Mouse (Mus musculus) kidney, adult 18-20 months (tissue): Measurements from ENCODE around the gene Folr2.

Experiments used
- DNase-seq: peaks from one replicate; pipeline ENCODE4 v3.0.0; 2021

Gene Folr2

GRCm38 (mm10) chr7:101866491-101867265 lies 9.7 kb upstream of the Folr2 start:
- DNase-seq, result no peak

- DNase-seq, result no peak
Measured at GRCm38 (mm10) chr7:101863415-101863814, 6.4 kb upstream of the Folr2 start, which contains the start of gene Anapc15. Gene Anapc15 (plus strand): TSS chr7:101863715.

- no peak for DNase-seq
Measured at GRCm38 (mm10) chr7:101862291-101862690, 5.3 kb upstream of the Folr2 start.

GRCm38 (mm10) chr7:101860978-101861377 lies 4.0 kb upstream of the Folr2 start:
- DNase-seq, result peak; percentile 21

GRCm38 (mm10) chr7:101858362-101858761 lies 1.4 kb upstream of the Folr2 start:
- no peak for DNase-seq

- DNase-seq, result no peak
Measured at GRCm38 (mm10) chr7:101853816-101854215, 3.2 kb downstream of the Folr2 start.

- peak; percentile 13 for DNase-seq
Measured at GRCm38 (mm10) chr7:101852846-101853245, 4.1 kb downstream of the Folr2 start.

- DNase-seq, result no peak
Measured at GRCm38 (mm10) chr7:101851689-101852088, 5.3 kb downstream of the Folr2 start.

GRCm38 (mm10) chr7:101847934-101848333 lies 9.1 kb downstream of the Folr2 start:
- no peak for DNase-seq

- no peak for DNase-seq
Measured at GRCm38 (mm10) chr7:101844186-101844585, 12.8 kb downstream of the Folr2 start.

- peak; percentile 96 for DNase-seq
Measured at GRCm38 (mm10) chr7:101837606-101838471, 19.2 kb downstream of the Folr2 start, which contains the start of gene Inppl1. Gene Inppl1 (minus strand): TSS chr7:101838229.

- no peak for DNase-seq
Measured at GRCm38 (mm10) chr7:101837154-101837605, 19.8 kb downstream of the Folr2 start.

- peak; percentile 79 for DNase-seq
Measured at GRCm38 (mm10) chr7:101836271-101837153, 20.5 kb downstream of the Folr2 start.

- DNase-seq, result no peak
Measured at GRCm38 (mm10) chr7:101835457-101836109, 21.4 kb downstream of the Folr2 start.

GRCm38 (mm10) chr7:101834903-101835302 lies 22.1 kb downstream of the Folr2 start:
- no peak for DNase-seq

GRCm38 (mm10) chr7:101833916-101834584 lies 22.9 kb downstream of the Folr2 start:
- no peak for DNase-seq

- DNase-seq, result no peak
Measured at GRCm38 (mm10) chr7:101833352-101833751, 23.6 kb downstream of the Folr2 start.

GRCm38 (mm10) chr7:101832372-101832771 lies 24.6 kb downstream of the Folr2 start:
- no peak for DNase-seq

- no peak for DNase-seq
Measured at GRCm38 (mm10) chr7:101831437-101831836, 25.6 kb downstream of the Folr2 start.

GRCm38 (mm10) chr7:101830373-101830772 lies 26.6 kb downstream of the Folr2 start:
- DNase-seq, result no peak
